Mouse (Mus musculus) MEL (cell line): ENCODE measurements around the gene Reg4.

Experiments used
- BHLHE40 ChIP-seq: IDR thresholded peaks from 2 replicates; pipeline ENCODE4 v1.6.1; 2012; ENCODE audit warnings: low read depth, mild to moderate bottlenecking, inconsistent platforms, low read length, improper control_type of control experiment, borderline replicate concordance
- CTCF ChIP-seq, 3 experiments: IDR thresholded peaks in 2 of 3; conservative IDR thresholded peaks in 1 of 3; 2 replicates each; pipeline ENCODE4 v1.5.1; 2011 to 2012; ENCODE audit warnings: low read length in 3 of 3, low read depth in 2 of 3, mild to moderate bottlenecking in 2 of 3, improper control_type of control experiment in 1 of 3, inconsistent platforms in 1 of 3, mixed read lengths in 1 of 3, moderate library complexity in 1 of 3; ENCODE audit not compliant: control insufficient read depth in 1 of 3, insufficient read depth in 1 of 3, poor library complexity in 1 of 3, severe bottlenecking in 1 of 3
- EP300 ChIP-seq, 2 experiments: IDR thresholded peaks; 2 replicates each; pipeline ENCODE4 v1.6.1; 2011; ENCODE audit warnings: improper control_type of control experiment in 2 of 2, low read length in 2 of 2, low read depth in 1 of 2, mild to moderate bottlenecking in 1 of 2
- HCFC1 ChIP-seq: IDR thresholded peaks from 2 replicates; pipeline ENCODE4 v1.6.1; 2012; ENCODE audit warnings: low read depth, mild to moderate bottlenecking, inconsistent platforms, low read length, improper control_type of control experiment, moderate library complexity
- KAT2A ChIP-seq: conservative IDR thresholded peaks from 2 replicates; pipeline ENCODE4 v1.6.1; 2012; ENCODE audit warnings: low read depth, low read length, improper control_type of control experiment, inconsistent platforms
- MAFK ChIP-seq: IDR thresholded peaks from 2 replicates; pipeline ENCODE4 v1.6.1; 2011; ENCODE audit warnings: low read depth, mild to moderate bottlenecking, low read length, improper control_type of control experiment, borderline replicate concordance
- MAX ChIP-seq: IDR thresholded peaks from 2 replicates; pipeline ENCODE4 v1.6.1; 2011; ENCODE audit warnings: low read length, improper control_type of control experiment
- POLR2A ChIP-seq, 2 experiments: IDR thresholded peaks; 2 replicates each; pipeline ENCODE4 v1.6.1; 2011 to 2012; ENCODE audit warnings: low read length in 2 of 2, mild to moderate bottlenecking in 2 of 2, control low read depth in 1 of 2, improper control_type of control experiment in 1 of 2, low read depth in 1 of 2, moderate library complexity in 1 of 2; ENCODE audit not compliant: control insufficient read depth in 1 of 2, insufficient read depth in 1 of 2, poor library complexity in 1 of 2
- RAD21 ChIP-seq: IDR thresholded peaks from 2 replicates; pipeline ENCODE4 v1.6.1; 2011; ENCODE audit warnings: mild to moderate bottlenecking, low read depth, low read length, improper control_type of control experiment
- SMC3 ChIP-seq: IDR thresholded peaks from 2 replicates; pipeline ENCODE4 v1.6.1; 2011; ENCODE audit warnings: low read depth, low read length, improper control_type of control experiment
- UBTF ChIP-seq: IDR thresholded peaks from 2 replicates; pipeline ENCODE4 v1.6.1; 2012; ENCODE audit warnings: low read depth, mild to moderate bottlenecking, inconsistent platforms, low read length, improper control_type of control experiment, moderate library complexity, borderline replicate concordance; ENCODE audit not compliant: insufficient read depth

GRCm38 (mm10) chr3:98227763-98228162 lies 5.8 kb downstream of the Reg4 start:
- TF ChIP-seq POLR2A (IDR thresholded peaks at IDR 0.05; ENCODE audit: control insufficient read depth in 1 of 2, insufficient read depth in 1 of 2, low read depth in 1 of 2, low read length in 2 of 2, poor library complexity in 1 of 2) (no peak), MAFK (no peak), HCFC1 (no peak), EP300 (IDR thresholded peaks at IDR 0.05; ENCODE audit: low read depth in 1 of 2, low read length in 2 of 2) (no peak), MAX (no peak), CTCF (IDR thresholded peaks at IDR 0.05 in 2 of 3, conservative IDR thresholded peaks at IDR 0.05 in 1 of 3; ENCODE audit: control insufficient read depth in 1 of 3, insufficient read depth in 1 of 3, low read depth in 2 of 3, low read length in 3 of 3, poor library complexity in 1 of 3, severe bottlenecking in 1 of 3) (no peak), UBTF (no peak), RAD21 (no peak), KAT2A (no peak), SMC3 (no peak), BHLHE40 (no peak)
